Mouse (Mus musculus): ENCODE data around the gene Klf4. TPM values are rescaled to one million over a fixed set of nuclear protein-coding genes. Genes with fewer than 3 reads are reported as not detected.

The Klf4 gene
- total and polyA plus RNA-seq, 3 experiments, result 27.2 to 43.4 (median 35.6) TPM

GRCm38 (mm10) chr4:55513615-55514279, 18.5 kb downstream of the Klf4 start:
- H3K9ac ChIP-seq (ENCODE audit: low read depth, low read length), result no peak overlapping the region
- no peaks in the 10 kb centered on the region for H3K4me1 ChIP-seq (ENCODE audit: control insufficient read depth, insufficient read depth, low read length)
- intact Hi-C loops (cut with DNase I), result loop anchor here (1.0 to 10.0 kb wide), 5 partner anchors 541 to 1172 kb away; no protein-coding TSS in a partner anchor
- H3K27me3 ChIP-seq (ENCODE audit: control insufficient read depth, insufficient read depth, low read length), result no peaks in the 10 kb centered on the region
- TF ChIP-seq CTCF (IDR thresholded peaks at IDR 0.05) (no peak), POLR2A (IDR thresholded peaks at IDR 0.05; ENCODE audit: insufficient read depth, low read depth, low read length) (no peak)
- no peak overlapping the region for H3K4me3 ChIP-seq
- H3K27ac ChIP-seq, result no peak overlapping the region
- H3K79me2 ChIP-seq (replicated peaks; ENCODE audit: control insufficient read depth, insufficient read depth, low read length), result no peaks in the 10 kb centered on the region
- WGBS, result 75% methylated on average over 7 of the region's 7 CpGs
- DNase-seq, result no peak
- H3K36me3 ChIP-seq (ENCODE audit: control insufficient read depth, insufficient read depth, low read length), result no peaks in the 10 kb centered on the region

GRCm38 (mm10) chr4:55511389-55511788, 20.9 kb downstream of the Klf4 start:
- Histone ChIP-seq H3K27ac (no peak overlapping the region), H3K4me1 (ENCODE audit: control insufficient read depth, insufficient read depth, low read length) (no peaks in the 10 kb centered on the region), H3K27me3 (ENCODE audit: control insufficient read depth, insufficient read depth, low read length) (no peaks in the 10 kb centered on the region), H3K4me3 (no peak overlapping the region), H3K79me2 (replicated peaks; ENCODE audit: control insufficient read depth, insufficient read depth, low read length) (no peaks in the 10 kb centered on the region), H3K9ac (ENCODE audit: low read depth, low read length) (no peak overlapping the region), H3K36me3 (ENCODE audit: control insufficient read depth, insufficient read depth, low read length) (no peaks in the 10 kb centered on the region)
- intact Hi-C loops (cut with DNase I), result loop anchor here (10.0 kb wide), 1 partner anchor 543 kb away; no protein-coding TSS in a partner anchor
- 68% methylated on average over 2 of the region's 2 CpGs for WGBS
- no peak for TF ChIP-seq POLR2A (IDR thresholded peaks at IDR 0.05; ENCODE audit: insufficient read depth, low read depth, low read length)
- no peak for TF ChIP-seq EP300 (IDR thresholded peaks at IDR 0.05; ENCODE audit: insufficient read depth, low read depth, low read length)
- no peak for TF ChIP-seq CTCF (IDR thresholded peaks at IDR 0.05)
- no peak for DNase-seq

- DNase-seq, result no peak
- Histone ChIP-seq H3K79me2 (replicated peaks; ENCODE audit: control insufficient read depth, insufficient read depth, low read length) (no peaks in the 10 kb centered on the region), H3K4me3 (no peak overlapping the region), H3K27ac (no peak overlapping the region), H3K27me3 (ENCODE audit: control insufficient read depth, insufficient read depth, low read length) (no peaks in the 10 kb centered on the region), H3K36me3 (ENCODE audit: control insufficient read depth, insufficient read depth, low read length) (no peaks in the 10 kb centered on the region), H3K9ac (ENCODE audit: low read depth, low read length) (no peak overlapping the region), H3K4me1 (ENCODE audit: control insufficient read depth, insufficient read depth, low read length) (no peaks in the 10 kb centered on the region)
- intact Hi-C loops (cut with DNase I), result no loop called here
- 73% methylated on average over 7 of the region's 7 CpGs for WGBS
- no peak for TF ChIP-seq CTCF (IDR thresholded peaks at IDR 0.05)
- no peak for TF ChIP-seq EP300 (IDR thresholded peaks at IDR 0.05; ENCODE audit: insufficient read depth, low read depth, low read length)
- no peak for TF ChIP-seq POLR2A (IDR thresholded peaks at IDR 0.05; ENCODE audit: insufficient read depth, low read depth, low read length)
Measured at GRCm38 (mm10) chr4:55508712-55509111, 23.6 kb downstream of the Klf4 start.

GRCm38 (mm10) chr4:55498621-55499020, 33.6 kb downstream of the Klf4 start:
- 50% methylated on average over 1 of the region's 1 CpGs for WGBS
- no peak for TF ChIP-seq EP300 (IDR thresholded peaks at IDR 0.05; ENCODE audit: insufficient read depth, low read depth, low read length)
- no peak for TF ChIP-seq CTCF (IDR thresholded peaks at IDR 0.05)
- no peak for TF ChIP-seq POLR2A (IDR thresholded peaks at IDR 0.05; ENCODE audit: insufficient read depth, low read depth, low read length)

GRCm38 (mm10) chr4:55496416-55496815, 35.9 kb downstream of the Klf4 start:
- TF ChIP-seq EP300 (IDR thresholded peaks at IDR 0.05; ENCODE audit: insufficient read depth, low read depth, low read length), result no peak
- no peak for TF ChIP-seq CTCF (IDR thresholded peaks at IDR 0.05)
- no peak for TF ChIP-seq POLR2A (IDR thresholded peaks at IDR 0.05; ENCODE audit: insufficient read depth, low read depth, low read length)
- Histone ChIP-seq H3K9ac (ENCODE audit: low read depth, low read length) (no peak overlapping the region), H3K27me3 (ENCODE audit: control insufficient read depth, insufficient read depth, low read length) (no peaks in the 10 kb centered on the region), H3K36me3 (ENCODE audit: control insufficient read depth, insufficient read depth, low read length) (no peaks in the 10 kb centered on the region), H3K4me1 (ENCODE audit: control insufficient read depth, insufficient read depth, low read length) (no peaks in the 10 kb centered on the region), H3K27ac (no peak overlapping the region), H3K4me3 (no peak overlapping the region), H3K79me2 (replicated peaks; ENCODE audit: control insufficient read depth, insufficient read depth, low read length) (no peaks in the 10 kb centered on the region)
- intact Hi-C loops (cut with DNase I), result no loop called here
- no peak for DNase-seq
- WGBS, result 78% methylated on average over 7 of the region's 7 CpGs

More at GRCm38 (mm10) chr4:55498621-55499020, 33.6 kb downstream of the Klf4 start:
- Histone ChIP-seq H3K4me3 (no peak overlapping the region), H3K36me3 (ENCODE audit: control insufficient read depth, insufficient read depth, low read length) (no peaks in the 10 kb centered on the region), H3K27me3 (ENCODE audit: control insufficient read depth, insufficient read depth, low read length) (no peaks in the 10 kb centered on the region), H3K27ac (no peak overlapping the region), H3K79me2 (replicated peaks; ENCODE audit: control insufficient read depth, insufficient read depth, low read length) (no peaks in the 10 kb centered on the region), H3K9ac (ENCODE audit: low read depth, low read length) (no peak overlapping the region), H3K4me1 (ENCODE audit: control insufficient read depth, insufficient read depth, low read length) (no peaks in the 10 kb centered on the region)
- intact Hi-C loops (cut with DNase I), result no loop called here
- no peak for DNase-seq

GRCm38 (mm10) chr4:55493261-55493660, 39.0 kb downstream of the Klf4 start:
- H3K79me2 ChIP-seq (replicated peaks; ENCODE audit: control insufficient read depth, insufficient read depth, low read length), result no peaks in the 10 kb centered on the region
- 42% methylated on average over 3 of the region's 3 CpGs for WGBS
- DNase-seq, result no peak

More at GRCm38 (mm10) chr4:55493261-55493660, 39.0 kb downstream of the Klf4 start:
- no peak overlapping the region for H3K9ac ChIP-seq (ENCODE audit: low read depth, low read length)
- TF ChIP-seq POLR2A (IDR thresholded peaks at IDR 0.05; ENCODE audit: insufficient read depth, low read depth, low read length) (no peak), EP300 (IDR thresholded peaks at IDR 0.05; ENCODE audit: insufficient read depth, low read depth, low read length) (no peak), CTCF (IDR thresholded peaks at IDR 0.05) (no peak)
- intact Hi-C loops (cut with DNase I), result no loop called here
- H3K27ac ChIP-seq, result no peak overlapping the region
- H3K27me3 ChIP-seq (ENCODE audit: control insufficient read depth, insufficient read depth, low read length), result no peaks in the 10 kb centered on the region
- H3K4me3 ChIP-seq, result no peak overlapping the region
- H3K4me1 ChIP-seq (ENCODE audit: control insufficient read depth, insufficient read depth, low read length), result no peaks in the 10 kb centered on the region
- H3K36me3 ChIP-seq (ENCODE audit: control insufficient read depth, insufficient read depth, low read length), result no peaks in the 10 kb centered on the region

Measured in heart, adult 2 months (tissue).